Comparison of ENCODE assay signal across 9 mouse cellular contexts in genomic region chr6:48177936-48178335, GRCm38 (mm10).
DNase-seq lines count a peak whose midpoint lies in the region; ATAC-seq lines count a peak whose summit lies in the region.
"Had no signal": no experiment of that assay in that cellular context is flagged by ENCODE, and none has a peak within 500 bp of the region (broad histone marks: within the 10 kb centered on the region; RNA-seq: fewer than 3 reads in every experiment).

No protein-coding gene starts in this region.

- no peak overlapping the region for H3K27ac ChIP-seq in liver, embryonic 12.5 days

- ATAC-seq in liver, embryonic 12.5 days: no peak
- ATAC-seq in common myeloid progenitor, adult 5-6 weeks (replicated peaks; ENCODE audit: low read depth, poor library complexity, severe bottlenecking): 0 out of 2 replicates have a peak, but pooled peaks have one; percentile 29
- no peak for ATAC-seq in activated CD4-positive, CD25-positive, alpha-beta regulatory T cell, adult 4 months

- H3K9me3 ChIP-seq in liver, embryonic 12.5 days (replicated peaks): no peaks in the 10 kb centered on the region

- H3K4me2 ChIP-seq in liver, embryonic 12.5 days: no peak overlapping the region

- DNase-seq in liver (peak; percentile 38), WW6 (ENCODE audit: low read depth, low spot score) (peak; percentile 11)
- peak; percentile 21 to 43 for DNase-seq in heart, postnatal 36 days
- peak; percentile 86 to 89 for DNase-seq in left cerebral cortex, postnatal 14 days (ENCODE audit: low spot score in 2 of 2)
- DNase-seq in retina, postnatal 1 day: peak; percentile 86

- H3K36me3 ChIP-seq in liver, embryonic 12.5 days: no peaks in the 10 kb centered on the region

- no peaks in the 10 kb centered on the region for H3K27me3 ChIP-seq in liver, embryonic 12.5 days (replicated peaks)

- H3K4me1 ChIP-seq in liver, embryonic 12.5 days: no peaks in the 10 kb centered on the region

- intact Hi-C loops in heart, postnatal 36 days (cut with DNase I): loop anchor here (1.0 to 2.0 kb wide), 4 partner anchors 219 to 595 kb away; no protein-coding TSS in a partner anchor
- intact Hi-C loops in left cerebral cortex, postnatal 14 days (cut with DNase I): loop anchor here (5.0 to 10.0 kb wide), 4 partner anchors 219 to 597 kb away; partner anchors contain the start of genes Atp6v0e2, Gimap3 and Krba1

- no peak overlapping the region for H3K9ac ChIP-seq in liver, embryonic 12.5 days

- WGBS in liver, embryonic 12.5 days (ENCODE audit: insufficient replicate concordance): 14% methylated on average over 2 of the region's 2 CpGs

- H3K4me3 ChIP-seq in liver, embryonic 12.5 days: no peak overlapping the region
- H3K4me3 ChIP-seq: erythroblast, embryonic 14.5 days had no signal

Comparison
In these comparisons a context has a peak if more than half of its experiments do, and no peak if none do; other contexts are left out.
1. DNase-seq: peak in every context shown above with its lines; median percentile 88 in left cerebral cortex, postnatal 14 days; 86 in retina, postnatal 1 day; 38 in liver; 32 in heart, postnatal 36 days; 11 in WW6.